Mouse (Mus musculus): ENCODE data around the gene Gna14.

DNA sequence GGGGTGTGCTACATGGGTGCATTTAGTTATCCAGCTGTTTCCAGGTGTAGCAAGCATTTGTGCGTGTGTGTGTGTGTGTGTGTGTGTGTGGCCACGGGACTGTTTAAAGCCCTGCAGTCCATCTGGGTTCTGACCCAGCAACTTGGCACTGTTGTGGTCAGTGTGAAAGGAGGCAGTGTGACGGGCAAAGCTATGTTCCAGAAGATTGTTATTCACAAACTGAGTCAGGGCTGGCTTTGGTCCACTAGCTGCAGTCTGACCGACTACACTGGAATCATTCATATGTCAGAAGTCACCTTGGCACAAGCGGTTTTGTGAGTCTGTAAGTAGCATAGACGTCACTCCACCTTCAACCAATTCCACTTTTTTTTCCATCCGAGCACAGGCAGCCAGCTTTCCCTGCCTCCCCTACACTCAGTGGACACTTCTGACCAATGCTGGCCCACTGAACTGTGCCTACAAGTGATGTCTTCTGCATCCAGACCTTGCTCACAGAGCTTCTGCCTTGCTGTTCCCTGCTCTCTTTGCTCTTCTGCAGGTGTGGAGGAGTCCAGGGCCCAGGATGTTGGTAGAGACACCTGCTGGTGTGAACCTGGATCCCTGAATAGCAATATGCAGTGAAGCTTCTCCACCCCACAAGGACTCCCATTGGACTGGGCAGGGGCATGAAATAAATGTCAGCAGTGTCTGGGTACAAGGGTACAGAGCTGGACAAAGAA is 157.9 kb downstream of the Gna14 start:
- no peak for TF ChIP-seq CTCF (IDR thresholded peaks at IDR 0.05)
- no peak for TF ChIP-seq EP300 (IDR thresholded peaks at IDR 0.05; ENCODE audit: insufficient read depth, low read depth, low read length)

Measured in heart, adult 2 months (tissue).